Mouse (Mus musculus): ENCODE measurements at regions not wholly inside any gene's neighbourhood (a gene's known extent, or its start where the extent isn't known, plus 50 kb on each side); places are given as distances from the start of the nearest gene placed in this dataset.

DNA sequence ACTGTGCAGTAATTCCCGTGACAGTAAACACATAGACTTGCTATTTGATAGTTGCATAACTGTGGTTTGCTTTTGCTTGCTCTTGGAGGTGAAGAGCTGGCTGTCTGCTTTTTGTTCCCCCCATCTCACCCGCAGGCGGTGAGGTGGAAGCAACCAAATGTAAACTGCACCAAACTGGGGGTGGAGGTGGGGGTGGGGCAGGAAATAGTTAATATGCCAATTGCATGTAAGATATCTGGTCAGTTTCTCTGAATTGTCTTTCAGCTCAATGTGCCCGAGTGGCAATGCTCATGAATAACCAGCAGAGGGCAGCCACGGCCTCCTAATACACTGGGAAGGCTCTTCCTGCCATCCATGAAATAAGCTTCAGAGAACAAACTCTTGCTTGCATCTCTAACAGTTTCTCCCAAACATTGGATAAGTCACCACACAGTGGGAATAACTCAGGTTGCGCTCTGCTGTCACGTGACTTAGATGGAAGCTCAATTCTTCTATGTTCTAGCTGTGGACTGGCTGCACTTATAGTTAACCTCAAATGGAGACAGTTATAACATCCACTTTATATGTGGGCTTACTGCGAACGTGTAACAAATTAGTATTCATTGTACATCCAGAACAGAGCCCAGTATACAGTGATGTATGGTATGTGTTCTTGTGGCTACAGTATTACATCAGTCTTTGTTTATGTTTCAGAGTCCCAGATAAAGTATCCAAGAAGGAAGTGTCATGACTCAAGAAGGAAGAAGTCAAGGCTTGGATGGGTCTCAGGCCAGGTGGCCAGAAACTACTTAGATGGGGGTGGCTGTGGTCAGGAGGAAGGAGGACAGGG lies 62.0 kb upstream of the Egflam start:
- H3K36me3 ChIP-seq, result no peaks in the 10 kb centered on the region
- no peak overlapping the region for H3K4me2 ChIP-seq
- no peaks in the 10 kb centered on the region for H3K9me3 ChIP-seq (replicated peaks)
- WGBS, result 28% methylated on average over 9 of the region's 9 CpGs
- H3K4me1 ChIP-seq (replicated peaks), result no peaks in the 10 kb centered on the region
- peaks cover 34% of the 10 kb centered on the region for H3K27me3 ChIP-seq (replicated peaks)
- H3K27ac ChIP-seq (ENCODE audit: poor library complexity, severe bottlenecking), result no peak overlapping the region
- H3K9ac ChIP-seq, result no peak overlapping the region
- H3K4me3 ChIP-seq, result no peak overlapping the region
- ATAC-seq (ENCODE audit: insufficient number of reproducible peaks, low FRiP score), result no peak

GRCm38 (mm10) chr15:7462549-7462948 lies 64.4 kb upstream of the Egflam start:
- Histone ChIP-seq H3K27me3 (replicated peaks) (peaks cover 29% of the 10 kb centered on the region), H3K4me2 (no peak overlapping the region), H3K36me3 (no peaks in the 10 kb centered on the region), H3K9me3 (replicated peaks) (no peaks in the 10 kb centered on the region), H3K4me1 (replicated peaks) (no peaks in the 10 kb centered on the region), H3K4me3 (no peak overlapping the region), H3K27ac (ENCODE audit: poor library complexity, severe bottlenecking) (no peak overlapping the region), H3K9ac (no peak overlapping the region)
- 75% methylated on average over 18 of the region's 18 CpGs for WGBS
- ATAC-seq (ENCODE audit: insufficient number of reproducible peaks, low FRiP score), result no peak

- Histone ChIP-seq H3K9ac (no peak overlapping the region), H3K9me3 (replicated peaks) (no peaks in the 10 kb centered on the region), H3K27ac (ENCODE audit: poor library complexity, severe bottlenecking) (no peak overlapping the region), H3K4me1 (replicated peaks) (no peaks in the 10 kb centered on the region), H3K4me3 (no peak overlapping the region), H3K27me3 (replicated peaks) (peaks cover 29% of the 10 kb centered on the region), H3K36me3 (no peaks in the 10 kb centered on the region), H3K4me2 (no peak overlapping the region)
- WGBS, result 73% methylated on average over 15 of the region's 15 CpGs
- no peak for ATAC-seq (ENCODE audit: insufficient number of reproducible peaks, low FRiP score)
Observed at GRCm38 (mm10) chr15:7463444-7464350, 65.5 kb upstream of the Egflam start.

- Histone ChIP-seq H3K27me3 (replicated peaks) (peaks cover 24% of the 10 kb centered on the region), H3K36me3 (no peaks in the 10 kb centered on the region), H3K4me1 (replicated peaks) (peaks cover 17% of the 10 kb centered on the region), H3K4me2 (peak overlapping the region; percentile 44), H3K9ac (no peak overlapping the region), H3K4me3 (no peak overlapping the region), H3K27ac (ENCODE audit: poor library complexity, severe bottlenecking) (no peak overlapping the region), H3K9me3 (replicated peaks) (0 out of 2 replicates have a peak, but pooled peaks cover 3% of the 10 kb centered on the region)
- 7% methylated on average over 11 of the region's 11 CpGs for WGBS
- peak; percentile 59 for ATAC-seq (ENCODE audit: insufficient number of reproducible peaks, low FRiP score)
Observed at GRCm38 (mm10) chr15:7480211-7480610, 82.0 kb upstream of the Egflam start.

DNA sequence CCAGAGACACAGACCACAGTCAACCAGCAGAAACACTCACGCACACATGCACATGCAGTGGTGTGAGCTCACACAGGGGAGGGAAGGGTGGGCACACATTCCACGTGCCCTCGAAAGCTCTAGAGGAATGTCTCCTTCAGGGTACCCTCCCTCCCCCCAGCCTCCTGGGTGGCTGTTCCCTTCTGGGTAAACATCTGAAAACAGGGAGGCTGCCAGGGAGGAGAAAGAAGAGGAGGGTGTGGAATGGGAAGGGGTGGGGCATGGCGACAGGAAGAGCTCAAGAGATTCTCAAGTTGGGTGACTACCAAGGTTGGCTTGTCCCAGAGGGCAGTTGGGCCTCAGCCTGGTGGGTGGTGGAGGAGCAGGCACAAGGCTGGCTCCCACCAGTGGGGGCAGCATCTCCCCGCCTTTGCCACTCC lies 82.6 kb upstream of the Egflam start:
- Histone ChIP-seq H3K36me3 (no peaks in the 10 kb centered on the region), H3K27me3 (replicated peaks) (peaks cover 24% of the 10 kb centered on the region), H3K4me2 (peak overlapping the region; percentile 44), H3K4me3 (no peak overlapping the region), H3K9ac (no peak overlapping the region), H3K27ac (ENCODE audit: poor library complexity, severe bottlenecking) (no peak overlapping the region), H3K4me1 (replicated peaks) (peaks cover 17% of the 10 kb centered on the region), H3K9me3 (replicated peaks) (0 out of 2 replicates have a peak, but pooled peaks cover 3% of the 10 kb centered on the region)
- no peak for ATAC-seq (ENCODE audit: insufficient number of reproducible peaks, low FRiP score)
- 40% methylated on average over 5 of the region's 5 CpGs for WGBS

DNA sequence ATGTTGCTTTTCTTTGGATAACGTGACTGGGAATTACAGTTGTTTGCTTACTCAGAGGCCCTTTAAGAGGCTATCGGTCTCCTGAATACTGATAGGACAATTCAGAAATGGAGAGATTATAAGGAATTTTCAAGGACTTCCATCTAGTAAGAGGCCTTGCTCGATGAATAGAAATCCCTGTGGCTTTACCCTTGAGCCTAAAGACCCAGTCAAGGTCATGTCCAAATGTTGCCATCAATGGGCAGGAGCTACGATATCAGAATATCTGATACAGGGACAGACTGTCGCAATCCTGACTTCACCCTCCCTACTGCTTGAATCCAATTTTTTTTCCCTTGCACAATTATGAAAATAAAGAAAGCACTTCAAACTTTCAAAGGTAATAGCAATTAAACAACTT lies 85.5 kb upstream of the Egflam start:
- Histone ChIP-seq H3K27ac (ENCODE audit: poor library complexity, severe bottlenecking) (no peak overlapping the region), H3K27me3 (replicated peaks) (peaks cover 4% of the 10 kb centered on the region), H3K4me3 (no peak overlapping the region), H3K4me1 (replicated peaks) (peaks cover 17% of the 10 kb centered on the region), H3K4me2 (no peak overlapping the region), H3K9ac (no peak overlapping the region), H3K9me3 (replicated peaks) (no peaks in the 10 kb centered on the region), H3K36me3 (no peaks in the 10 kb centered on the region)
- no peak for ATAC-seq (ENCODE audit: insufficient number of reproducible peaks, low FRiP score)
- 46% methylated on average over 5 of the region's 5 CpGs for WGBS

GRCm38 (mm10) chr15:7491091-7491490 lies 92.9 kb upstream of the Egflam start:
- H3K4me3 ChIP-seq, result no peak overlapping the region
- no peaks in the 10 kb centered on the region for H3K27me3 ChIP-seq (replicated peaks)
- H3K36me3 ChIP-seq, result no peaks in the 10 kb centered on the region
- ATAC-seq (ENCODE audit: insufficient number of reproducible peaks, low FRiP score), result no peak
- H3K9ac ChIP-seq, result no peak overlapping the region
- H3K27ac ChIP-seq (ENCODE audit: poor library complexity, severe bottlenecking), result no peak overlapping the region
- H3K9me3 ChIP-seq (replicated peaks), result no peaks in the 10 kb centered on the region
- H3K4me1 ChIP-seq (replicated peaks), result no peaks in the 10 kb centered on the region
- no peak overlapping the region for H3K4me2 ChIP-seq
- 91% methylated on average over 7 of the region's 7 CpGs for WGBS

- Histone ChIP-seq H3K4me2 (no peak overlapping the region), H3K27ac (ENCODE audit: poor library complexity, severe bottlenecking) (no peak overlapping the region), H3K9me3 (replicated peaks) (no peaks in the 10 kb centered on the region), H3K4me1 (replicated peaks) (no peaks in the 10 kb centered on the region), H3K27me3 (replicated peaks) (no peaks in the 10 kb centered on the region), H3K4me3 (no peak overlapping the region), H3K9ac (no peak overlapping the region), H3K36me3 (no peaks in the 10 kb centered on the region)
- ATAC-seq (ENCODE audit: insufficient number of reproducible peaks, low FRiP score), result no peak
- 65% methylated on average over 10 of the region's 10 CpGs for WGBS
Observed at GRCm38 (mm10) chr15:7493126-7493669, 95.0 kb upstream of the Egflam start.

GRCm38 (mm10) chr15:7497852-7498251 lies 99.7 kb upstream of the Egflam start:
- Histone ChIP-seq H3K27ac (ENCODE audit: poor library complexity, severe bottlenecking) (no peak overlapping the region), H3K4me1 (replicated peaks) (no peaks in the 10 kb centered on the region), H3K36me3 (no peaks in the 10 kb centered on the region), H3K4me3 (no peak overlapping the region), H3K27me3 (replicated peaks) (no peaks in the 10 kb centered on the region), H3K4me2 (no peak overlapping the region), H3K9ac (no peak overlapping the region), H3K9me3 (replicated peaks) (no peaks in the 10 kb centered on the region)
- ATAC-seq (ENCODE audit: insufficient number of reproducible peaks, low FRiP score), result no peak
- 83% methylated on average over 4 of the region's 4 CpGs for WGBS

- no peak for ATAC-seq (ENCODE audit: insufficient number of reproducible peaks, low FRiP score)
- Histone ChIP-seq H3K27ac (ENCODE audit: poor library complexity, severe bottlenecking) (no peak overlapping the region), H3K4me3 (no peak overlapping the region), H3K36me3 (no peaks in the 10 kb centered on the region), H3K27me3 (replicated peaks) (no peaks in the 10 kb centered on the region), H3K9ac (no peak overlapping the region), H3K4me2 (no peak overlapping the region), H3K4me1 (replicated peaks) (no peaks in the 10 kb centered on the region), H3K9me3 (replicated peaks) (no peaks in the 10 kb centered on the region)
- 77% methylated on average over 8 of the region's 8 CpGs for WGBS
Observed at GRCm38 (mm10) chr15:7508535-7508934, 110.3 kb upstream of the Egflam start.

GRCm38 (mm10) chr15:7514743-7515273 lies 116.6 kb upstream of the Egflam start:
- no peaks in the 10 kb centered on the region for H3K36me3 ChIP-seq
- no peak overlapping the region for H3K9ac ChIP-seq
- WGBS, result 68% methylated on average over 13 of the region's 13 CpGs
- no peaks in the 10 kb centered on the region for H3K9me3 ChIP-seq (replicated peaks)
- no peak overlapping the region for H3K4me2 ChIP-seq
- H3K4me1 ChIP-seq (replicated peaks), result no peaks in the 10 kb centered on the region
- no peak overlapping the region for H3K27ac ChIP-seq (ENCODE audit: poor library complexity, severe bottlenecking)
- ATAC-seq (ENCODE audit: insufficient number of reproducible peaks, low FRiP score), result no peak
- H3K4me3 ChIP-seq, result no peak overlapping the region
- no peaks in the 10 kb centered on the region for H3K27me3 ChIP-seq (replicated peaks)
